Mouse (Mus musculus): ENCODE data around the gene Mybpc2. TPM values are rescaled to one million over a fixed set of nuclear protein-coding genes. Genes with fewer than 3 reads are reported as not detected.

The Mybpc2 gene
- polyA plus RNA-seq, 1 experiment from 2014 or later, result 4.5 TPM

- Histone ChIP-seq H3K27me3 (ENCODE audit: control insufficient read depth, insufficient read depth, low read length) (peaks cover 19% of the 10 kb centered on the region), H3K36me3 (ENCODE audit: control insufficient read depth, insufficient read depth) (0 out of 2 replicates have a peak, but pooled peaks cover 4% of the 10 kb centered on the region), H3K4me2 (ENCODE audit: low read depth, low read length) (no peak overlapping the region), H3K9ac (ENCODE audit: low read length) (0 out of 2 replicates have a peak overlapping the region, but pooled peaks have one; percentile 46), H3K4me1 (ENCODE audit: control insufficient read depth, insufficient read depth, low read length) (peaks cover 29% of the 10 kb centered on the region), H3K9me3 (replicated peaks; ENCODE audit: control insufficient read depth, low read length) (no peaks in the 10 kb centered on the region), H3K4me3 (ENCODE audit: low read length) (no peak overlapping the region), H3K27ac (ENCODE audit: low read length) (no peak overlapping the region)
- WGBS, result 80% methylated on average over 10 of the region's 10 CpGs
- ATAC-seq (replicated peaks; ENCODE audit: extremely low read depth, insufficient read depth, low FRiP score), result no peak
Observed at GRCm38 (mm10) chr7:44466006-44466887, 58.2 kb downstream of the Mybpc2 start.

GRCm38 (mm10) chr7:44465111-44465510 is 59.3 kb downstream of the Mybpc2 start, which contains the start of gene Aspdh:
Gene Aspdh (plus strand): TSS chr7:44465391.
- H3K36me3 ChIP-seq (ENCODE audit: control insufficient read depth, insufficient read depth), result 0 out of 2 replicates have a peak, but pooled peaks cover 4% of the 10 kb centered on the region
- no peak within 1 kb of the TSS for H3K27ac ChIP-seq (ENCODE audit: low read length)
- H3K27me3 ChIP-seq (ENCODE audit: control insufficient read depth, insufficient read depth, low read length), result peaks cover 27% of the 10 kb centered on the region
- H3K4me2 ChIP-seq (ENCODE audit: low read depth, low read length), result no peak within 1 kb of the TSS
- H3K4me1 ChIP-seq (ENCODE audit: control insufficient read depth, insufficient read depth, low read length), result peaks cover 18% of the 10 kb centered on the region
- H3K9me3 ChIP-seq (replicated peaks; ENCODE audit: control insufficient read depth, low read length), result no peaks in the 10 kb centered on the region
- no peak for ATAC-seq (replicated peaks; ENCODE audit: extremely low read depth, insufficient read depth, low FRiP score)
- H3K9ac ChIP-seq (ENCODE audit: low read length), result 0 out of 2 replicates have a peak within 1 kb of the TSS, but pooled peaks have one; percentile 46
- H3K4me3 ChIP-seq (ENCODE audit: low read length), result no peak within 1 kb of the TSS
- WGBS, result 79% methylated on average over 2 of the region's 2 CpGs

- Histone ChIP-seq H3K27ac (ENCODE audit: low read length) (no peak overlapping the region), H3K36me3 (ENCODE audit: control insufficient read depth, insufficient read depth) (0 out of 2 replicates have a peak, but pooled peaks cover 4% of the 10 kb centered on the region), H3K4me2 (ENCODE audit: low read depth, low read length) (no peak overlapping the region), H3K9me3 (replicated peaks; ENCODE audit: control insufficient read depth, low read length) (no peaks in the 10 kb centered on the region), H3K9ac (ENCODE audit: low read length) (no peak overlapping the region), H3K27me3 (ENCODE audit: control insufficient read depth, insufficient read depth, low read length) (peaks cover 27% of the 10 kb centered on the region), H3K4me3 (ENCODE audit: low read length) (no peak overlapping the region), H3K4me1 (ENCODE audit: control insufficient read depth, insufficient read depth, low read length) (peaks cover 12% of the 10 kb centered on the region)
- ATAC-seq (replicated peaks; ENCODE audit: extremely low read depth, insufficient read depth, low FRiP score), result no peak
- 25% methylated on average over 4 of the region's 4 CpGs for WGBS
Observed at GRCm38 (mm10) chr7:44464511-44464910, 59.9 kb downstream of the Mybpc2 start.

GRCm38 (mm10) chr7:44463556-44464225 is 60.8 kb downstream of the Mybpc2 start:
- H3K27me3 ChIP-seq (ENCODE audit: control insufficient read depth, insufficient read depth, low read length), result peaks cover 27% of the 10 kb centered on the region
- 79% methylated on average over 10 of the region's 10 CpGs for WGBS
- no peak for ATAC-seq (replicated peaks; ENCODE audit: extremely low read depth, insufficient read depth, low FRiP score)
- peaks cover 3% of the 10 kb centered on the region for H3K4me1 ChIP-seq (ENCODE audit: control insufficient read depth, insufficient read depth, low read length)
- H3K9me3 ChIP-seq (replicated peaks; ENCODE audit: control insufficient read depth, low read length), result no peaks in the 10 kb centered on the region
- H3K9ac ChIP-seq (ENCODE audit: low read length), result no peak overlapping the region
- no peak overlapping the region for H3K4me3 ChIP-seq (ENCODE audit: low read length)
- no peak overlapping the region for H3K27ac ChIP-seq (ENCODE audit: low read length)
- no peak overlapping the region for H3K4me2 ChIP-seq (ENCODE audit: low read depth, low read length)
- H3K36me3 ChIP-seq (ENCODE audit: control insufficient read depth, insufficient read depth), result 0 out of 2 replicates have a peak, but pooled peaks cover 4% of the 10 kb centered on the region

GRCm38 (mm10) chr7:44463056-44463425 is 61.4 kb downstream of the Mybpc2 start:
- WGBS, result 43% methylated on average over 8 of the region's 8 CpGs
- no peak overlapping the region for H3K4me3 ChIP-seq (ENCODE audit: low read length)
- H3K9ac ChIP-seq (ENCODE audit: low read length), result no peak overlapping the region
- H3K9me3 ChIP-seq (replicated peaks; ENCODE audit: control insufficient read depth, low read length), result no peaks in the 10 kb centered on the region
- H3K36me3 ChIP-seq (ENCODE audit: control insufficient read depth, insufficient read depth), result peaks cover 8% of the 10 kb centered on the region; the same call in 1 of the 2 replicates
- no peak for ATAC-seq (replicated peaks; ENCODE audit: extremely low read depth, insufficient read depth, low FRiP score)
- no peaks in the 10 kb centered on the region; the same call in 1 of the 2 replicates for H3K4me1 ChIP-seq (ENCODE audit: control insufficient read depth, insufficient read depth, low read length)
- peaks cover 27% of the 10 kb centered on the region for H3K27me3 ChIP-seq (ENCODE audit: control insufficient read depth, insufficient read depth, low read length)
- H3K27ac ChIP-seq (ENCODE audit: low read length), result no peak overlapping the region
- peak overlapping the region; percentile 46; the same call in 1 of the 2 replicates for H3K4me2 ChIP-seq (ENCODE audit: low read depth, low read length)

- peaks cover 27% of the 10 kb centered on the region for H3K27me3 ChIP-seq (ENCODE audit: control insufficient read depth, insufficient read depth, low read length)
- no peak overlapping the region; the same call in 1 of the 2 replicates for H3K4me3 ChIP-seq (ENCODE audit: low read length)
- peaks cover 9% of the 10 kb centered on the region; the same call in 1 of the 2 replicates for H3K36me3 ChIP-seq (ENCODE audit: control insufficient read depth, insufficient read depth)
- H3K4me1 ChIP-seq (ENCODE audit: control insufficient read depth, insufficient read depth, low read length), result no peaks in the 10 kb centered on the region; the same call in 1 of the 2 replicates
- H3K4me2 ChIP-seq (ENCODE audit: low read depth, low read length), result peak overlapping the region; percentile 46
- no peak overlapping the region for H3K27ac ChIP-seq (ENCODE audit: low read length)
- no peaks in the 10 kb centered on the region for H3K9me3 ChIP-seq (replicated peaks; ENCODE audit: control insufficient read depth, low read length)
- no peak for ATAC-seq (replicated peaks; ENCODE audit: extremely low read depth, insufficient read depth, low FRiP score)
- 22% methylated on average over 77 of the region's 77 CpGs for WGBS
- no peak overlapping the region for H3K9ac ChIP-seq (ENCODE audit: low read length)
Observed at GRCm38 (mm10) chr7:44462218-44463055, 62.0 kb downstream of the Mybpc2 start.

GRCm38 (mm10) chr7:44461503-44462217 is 62.8 kb downstream of the Mybpc2 start:
- H3K36me3 ChIP-seq (ENCODE audit: control insufficient read depth, insufficient read depth), result peaks cover 9% of the 10 kb centered on the region; the same call in 1 of the 2 replicates
- H3K9me3 ChIP-seq (replicated peaks; ENCODE audit: control insufficient read depth, low read length), result no peaks in the 10 kb centered on the region
- no peaks in the 10 kb centered on the region for H3K4me1 ChIP-seq (ENCODE audit: control insufficient read depth, insufficient read depth, low read length)
- no peak for ATAC-seq (replicated peaks; ENCODE audit: extremely low read depth, insufficient read depth, low FRiP score)
- WGBS, result 65% methylated on average over 57 of the region's 57 CpGs
- peaks cover 27% of the 10 kb centered on the region for H3K27me3 ChIP-seq (ENCODE audit: control insufficient read depth, insufficient read depth, low read length)
- no peak overlapping the region for H3K4me2 ChIP-seq (ENCODE audit: low read depth, low read length)
- H3K4me3 ChIP-seq (ENCODE audit: low read length), result no peak overlapping the region
- H3K27ac ChIP-seq (ENCODE audit: low read length), result no peak overlapping the region
- no peak overlapping the region for H3K9ac ChIP-seq (ENCODE audit: low read length)

Measured in heart, embryonic 16.5 days (tissue).